Mouse (Mus musculus): ENCODE results near the gene Grik3.

GRCm38 (mm10) chr4:125618524-125619320 is 128.2 kb downstream of the Grik3 start:
- TF ChIP-seq CTCF (IDR thresholded peaks at IDR 0.05; ENCODE audit: low read depth, low read length) (no peak), EP300 (IDR thresholded peaks at IDR 0.05; ENCODE audit: insufficient read depth, low read depth, low read length) (no peak), POLR2A (IDR thresholded peaks at IDR 0.05; ENCODE audit: insufficient read depth, low read length) (no peak)

Data from ES-Bruce4 (cell line).